Mouse (Mus musculus): ENCODE data around the gene Gm20388. TPM values are rescaled to one million over a fixed set of nuclear protein-coding genes. Genes with fewer than 3 reads are reported as not detected.

Gm20388 gene
- polyA plus RNA-seq, 1 experiment from 2014 or later: not detected

- Histone ChIP-seq H3K27me3 (no peaks in the 10 kb centered on the region), H3K27ac (no peak overlapping the region), H3K4me2 (no peak overlapping the region), H3K4me1 (replicated peaks) (no peaks in the 10 kb centered on the region), H3K36me3 (no peaks in the 10 kb centered on the region), H3K4me3 (no peak overlapping the region), H3K9me3 (replicated peaks) (no peaks in the 10 kb centered on the region), H3K9ac (no peak overlapping the region)
- WGBS: 91% methylated on average over 19 of the region's 19 CpGs
- ATAC-seq (replicated peaks; ENCODE audit: insufficient number of reproducible peaks, insufficient read depth, low FRiP score, low read depth): no peak
Observed at GRCm38 (mm10) chr8:124384336-124384735, 4473.7 kb downstream of the Gm20388 start.

- Histone ChIP-seq H3K4me1 (replicated peaks) (no peaks in the 10 kb centered on the region), H3K36me3 (no peaks in the 10 kb centered on the region), H3K27me3 (no peaks in the 10 kb centered on the region), H3K9me3 (replicated peaks) (no peaks in the 10 kb centered on the region), H3K27ac (no peak overlapping the region), H3K4me2 (no peak overlapping the region), H3K9ac (no peak overlapping the region), H3K4me3 (no peak overlapping the region)
- 85% methylated on average over 23 of the region's 23 CpGs for WGBS
- no peak for ATAC-seq (replicated peaks; ENCODE audit: insufficient number of reproducible peaks, insufficient read depth, low FRiP score, low read depth)
Observed at GRCm38 (mm10) chr8:124386225-124386899, 4475.7 kb downstream of the Gm20388 start.

- Histone ChIP-seq H3K27ac (no peak overlapping the region), H3K27me3 (no peaks in the 10 kb centered on the region), H3K9ac (no peak overlapping the region), H3K4me2 (no peak overlapping the region), H3K4me3 (no peak overlapping the region), H3K9me3 (replicated peaks) (no peaks in the 10 kb centered on the region), H3K4me1 (replicated peaks) (no peaks in the 10 kb centered on the region), H3K36me3 (no peaks in the 10 kb centered on the region)
- WGBS: 74% methylated on average over 11 of the region's 11 CpGs
- no peak for ATAC-seq (replicated peaks; ENCODE audit: insufficient number of reproducible peaks, insufficient read depth, low FRiP score, low read depth)
Observed at GRCm38 (mm10) chr8:124389495-124389894, 4478.9 kb downstream of the Gm20388 start.

- Histone ChIP-seq H3K9me3 (replicated peaks) (no peaks in the 10 kb centered on the region), H3K36me3 (no peaks in the 10 kb centered on the region), H3K4me3 (no peak overlapping the region), H3K4me2 (no peak overlapping the region), H3K9ac (no peak overlapping the region), H3K4me1 (replicated peaks) (no peaks in the 10 kb centered on the region), H3K27ac (no peak overlapping the region), H3K27me3 (no peaks in the 10 kb centered on the region)
- 84% methylated on average over 7 of the region's 7 CpGs for WGBS
- no peak for ATAC-seq (replicated peaks; ENCODE audit: insufficient number of reproducible peaks, insufficient read depth, low FRiP score, low read depth)
Observed at GRCm38 (mm10) chr8:124391191-124391590, 4480.6 kb downstream of the Gm20388 start.

- 58% methylated on average over 10 of the region's 10 CpGs for WGBS
- H3K4me3 ChIP-seq: no peak overlapping the region
- H3K4me2 ChIP-seq: no peak overlapping the region
- H3K9ac ChIP-seq: no peak overlapping the region
- H3K27me3 ChIP-seq: no peaks in the 10 kb centered on the region
- peaks cover 2% of the 10 kb centered on the region for H3K4me1 ChIP-seq (replicated peaks)
- ATAC-seq (replicated peaks; ENCODE audit: insufficient number of reproducible peaks, insufficient read depth, low FRiP score, low read depth): no peak
- H3K27ac ChIP-seq: no peak overlapping the region
- H3K9me3 ChIP-seq (replicated peaks): no peaks in the 10 kb centered on the region
- no peaks in the 10 kb centered on the region for H3K36me3 ChIP-seq
Observed at GRCm38 (mm10) chr8:124392271-124393012, 4481.8 kb downstream of the Gm20388 start.

GRCm38 (mm10) chr8:124393013-124393412 is 4482.4 kb downstream of the Gm20388 start:
- H3K9me3 ChIP-seq (replicated peaks): no peaks in the 10 kb centered on the region
- no peaks in the 10 kb centered on the region for H3K36me3 ChIP-seq
- H3K4me2 ChIP-seq: no peak overlapping the region
- H3K27me3 ChIP-seq: no peaks in the 10 kb centered on the region
- peaks cover 4% of the 10 kb centered on the region for H3K4me1 ChIP-seq (replicated peaks)
- no peak for ATAC-seq (replicated peaks; ENCODE audit: insufficient number of reproducible peaks, insufficient read depth, low FRiP score, low read depth)
- no peak overlapping the region for H3K27ac ChIP-seq
- WGBS: 68% methylated on average over 5 of the region's 5 CpGs
- H3K4me3 ChIP-seq: no peak overlapping the region
- no peak overlapping the region for H3K9ac ChIP-seq

- Histone ChIP-seq H3K4me1 (replicated peaks) (peaks cover 5% of the 10 kb centered on the region), H3K27me3 (no peaks in the 10 kb centered on the region), H3K36me3 (no peaks in the 10 kb centered on the region), H3K4me2 (no peak overlapping the region), H3K9ac (no peak overlapping the region), H3K4me3 (no peak overlapping the region), H3K27ac (no peak overlapping the region), H3K9me3 (replicated peaks) (no peaks in the 10 kb centered on the region)
- no peak for ATAC-seq (replicated peaks; ENCODE audit: insufficient number of reproducible peaks, insufficient read depth, low FRiP score, low read depth)
- WGBS: 82% methylated on average over 4 of the region's 4 CpGs
Observed at GRCm38 (mm10) chr8:124393927-124394326, 4483.3 kb downstream of the Gm20388 start.

GRCm38 (mm10) chr8:124394951-124395350 is 4484.3 kb downstream of the Gm20388 start:
- no peak for ATAC-seq (replicated peaks; ENCODE audit: insufficient number of reproducible peaks, insufficient read depth, low FRiP score, low read depth)
- WGBS: 82% methylated on average over 7 of the region's 7 CpGs
- no peaks in the 10 kb centered on the region for H3K27me3 ChIP-seq
- peaks cover 11% of the 10 kb centered on the region for H3K4me1 ChIP-seq (replicated peaks)
- H3K4me2 ChIP-seq: no peak overlapping the region
- no peaks in the 10 kb centered on the region for H3K9me3 ChIP-seq (replicated peaks)
- H3K27ac ChIP-seq: no peak overlapping the region
- no peak overlapping the region for H3K9ac ChIP-seq
- no peaks in the 10 kb centered on the region for H3K36me3 ChIP-seq
- H3K4me3 ChIP-seq: no peak overlapping the region

MicroRNAs encoded within 50 kb of the gene (microRNA counts, 519-probe panel; counts per million panel counts)
- microRNA mmu-miR-1967: 2,499 counts per million, percentile 52 among the panel's probes with 10 or more counts

Small RNAs within 50 kb of the gene (microRNA-seq; reads per million reads assigned to microRNA genes)
- not detected for gene Gm22715
- not detected for gene Gm24366
- gene Gm27530: not detected
- gene Mir1967: not detected
- gene Mir6396: not detected
- not detected for gene Mir7079
- gene Mir7080: not detected
- gene Mir7237: not detected
- gene Mir7687: not detected

Other genes with a start within 250 kb of the Gm20388 start
- 5.9 and 6.2 TPM in 2 replicates for gene Wfdc1, start 244.5 kb upstream of the Gm20388 start, polyA plus RNA-seq (2015; fragmentation: Nextera tagmentation; extraction: Ambion mirVana)
- gene Atp2c2, start 210.8 kb upstream of the Gm20388 start, polyA plus RNA-seq (2015; fragmentation: Nextera tagmentation; extraction: Ambion mirVana): 0.13 and 0.42 TPM in 2 replicates
- gene Tldc1, start 132.4 kb upstream of the Gm20388 start, polyA plus RNA-seq (2015; fragmentation: Nextera tagmentation; extraction: Ambion mirVana): 10.9 and 12.8 TPM in 2 replicates
- gene Cotl1, start 70.3 kb upstream of the Gm20388 start, polyA plus RNA-seq (2015; fragmentation: Nextera tagmentation; extraction: Ambion mirVana): 28.7 and 52.8 TPM in 2 replicates
- 9.1 and 10.3 TPM in 2 replicates for gene Klhl36, start 48.6 kb upstream of the Gm20388 start, polyA plus RNA-seq (2015; fragmentation: Nextera tagmentation; extraction: Ambion mirVana)
- 72.3 and 96.3 TPM in 2 replicates for gene Usp10, start 481 bp upstream of the Gm20388 start, polyA plus RNA-seq (2015; fragmentation: Nextera tagmentation; extraction: Ambion mirVana)
- gene Crispld2, start 81.6 kb downstream of the Gm20388 start, polyA plus RNA-seq (2015; fragmentation: Nextera tagmentation; extraction: Ambion mirVana): 3.4 and 4.7 TPM in 2 replicates
- gene Zdhhc7, start 190.6 kb downstream of the Gm20388 start, polyA plus RNA-seq (2015; fragmentation: Nextera tagmentation; extraction: Ambion mirVana): 30.7 and 38.6 TPM in 2 replicates
- 6.6 and 8.3 TPM in 2 replicates for gene 6430548M08Rik, start 203.3 kb downstream of the Gm20388 start, polyA plus RNA-seq (2015; fragmentation: Nextera tagmentation; extraction: Ambion mirVana)